Mouse (Mus musculus) natural killer cell, adult 2 months (primary cell): Measurements from ENCODE around the gene Grin2a.

Experiments
- DNase-seq, 2 experiments: peaks; one replicate each; pipeline ENCODE4 v3.0.0; 2022; ENCODE audit warnings: low spot score in 2 of 2

Gene Grin2a

DNA sequence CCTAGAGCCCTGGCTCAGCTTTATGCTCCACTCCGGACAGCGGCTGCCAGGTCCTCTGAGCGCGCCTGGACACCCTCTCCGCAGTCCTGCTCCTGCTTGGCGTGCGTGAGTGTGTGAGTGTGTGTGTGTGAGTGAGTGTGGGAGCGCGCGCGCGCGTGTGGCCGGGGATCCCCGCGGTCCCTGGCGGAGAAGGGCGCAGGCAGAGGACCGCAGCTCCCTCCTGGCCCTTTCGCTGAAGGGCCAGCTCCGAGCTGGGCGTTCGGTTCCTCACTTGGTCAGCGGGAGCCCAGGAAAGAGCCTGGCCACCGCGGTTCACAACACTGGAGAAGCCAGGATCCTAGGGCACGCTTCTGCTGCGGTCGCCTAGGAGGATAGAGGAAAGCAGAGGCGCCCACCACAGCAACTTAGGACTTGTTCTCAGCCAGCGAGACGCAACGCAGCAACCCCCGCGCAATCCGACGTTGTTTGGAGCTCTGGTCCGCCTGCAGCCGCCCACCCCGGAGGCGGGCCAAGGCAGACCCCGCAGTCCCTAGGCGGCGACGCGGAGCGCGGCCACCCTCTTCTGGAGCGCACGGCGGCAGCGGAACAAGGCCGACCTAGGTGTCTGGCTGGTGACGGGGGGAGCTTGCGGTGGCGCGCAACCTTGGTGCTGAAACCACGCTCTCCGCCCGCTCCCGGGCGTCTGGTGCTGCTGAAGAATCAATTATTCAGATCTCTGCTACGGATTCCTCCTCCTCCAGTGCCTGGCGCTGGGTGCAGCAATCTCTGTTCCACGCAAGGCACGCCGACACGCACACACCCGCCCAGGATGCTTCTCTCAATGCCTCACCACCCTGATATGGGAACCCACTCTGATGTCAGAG is at the start of gene Grin2a:
TSS of gene Grin2a (minus strand) at position 610 of the 863 bp plus-strand sequence.
- no peak for DNase-seq

DNA sequence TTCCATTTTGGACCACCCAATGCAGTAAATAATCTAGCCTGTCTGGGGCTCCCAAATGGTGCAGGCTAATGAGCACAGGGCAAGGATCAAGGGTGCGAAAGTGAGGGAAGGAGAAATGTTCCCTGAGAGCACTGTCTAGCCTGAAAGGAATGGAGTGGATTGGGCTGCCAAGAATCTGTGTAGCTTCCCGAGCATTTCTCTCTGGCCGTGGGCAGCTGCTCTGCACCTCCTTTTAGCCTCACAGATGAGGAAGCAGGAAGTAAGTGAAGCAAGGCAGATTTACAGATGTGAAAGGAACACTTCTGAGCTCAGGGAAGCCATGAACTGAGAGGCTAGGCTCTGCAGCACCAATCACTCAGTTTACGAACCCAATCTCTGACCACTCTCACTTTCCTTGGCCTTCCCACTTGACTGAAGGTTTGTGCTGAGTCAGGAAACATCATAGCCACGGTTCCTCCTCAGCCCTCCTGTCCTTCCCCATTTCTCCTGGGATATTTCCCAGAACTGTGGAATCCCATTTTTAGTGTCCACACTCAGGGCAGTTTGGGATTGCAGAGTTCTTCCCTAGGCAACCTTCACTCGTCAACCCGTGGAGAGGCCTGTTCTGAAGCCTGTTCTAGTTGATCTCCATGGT is 40.3 kb upstream of the Grin2a start:
- DNase-seq: no peak

DNA sequence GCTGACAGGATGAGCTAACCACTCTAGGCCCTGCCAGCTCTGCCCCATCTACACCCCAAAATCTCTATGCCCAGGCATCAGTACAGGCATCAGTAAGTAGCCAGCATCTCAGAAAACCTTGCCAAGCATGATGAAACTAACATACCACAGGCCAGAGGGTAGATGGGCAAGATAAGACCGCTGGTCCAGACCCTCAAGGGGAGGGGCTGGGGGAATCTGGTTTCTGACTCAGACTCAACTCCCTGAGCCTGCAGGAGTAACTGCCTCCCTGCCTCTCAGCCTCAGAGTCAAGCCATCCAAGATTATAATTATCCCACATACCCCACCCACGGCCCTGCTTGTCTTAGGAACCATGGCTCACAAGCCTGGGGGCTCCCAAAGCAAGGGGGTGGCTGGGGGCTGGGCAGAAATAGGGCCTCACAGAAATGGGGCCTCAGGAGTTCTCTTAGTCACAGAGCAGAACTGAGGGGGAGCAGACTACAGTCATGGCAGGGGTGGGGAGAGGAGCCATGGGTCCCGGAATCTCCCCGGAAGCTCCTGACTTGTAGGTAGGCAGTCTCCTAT is 38.1 kb upstream of the Grin2a start:
- no peak for DNase-seq

DNA sequence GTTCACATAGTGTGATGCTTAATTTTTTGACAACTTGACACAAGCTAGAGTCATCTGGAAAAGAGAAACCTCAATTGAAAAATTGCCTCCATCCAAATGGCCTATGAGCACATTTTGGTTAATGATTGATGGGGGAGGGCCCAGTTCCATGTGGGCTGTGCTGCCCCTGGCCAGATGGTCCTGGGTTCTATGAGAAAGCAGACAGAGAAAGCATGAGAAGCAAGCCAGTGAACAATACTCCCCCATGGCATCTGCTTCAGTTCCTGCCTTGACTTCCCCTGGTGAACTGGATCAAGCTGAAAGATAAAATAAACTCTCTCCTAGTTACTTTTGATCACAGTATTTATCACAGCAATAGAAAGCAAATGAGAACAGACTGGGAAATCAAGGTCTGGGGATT is 36.5 kb upstream of the Grin2a start:
- DNase-seq: no peak

DNA sequence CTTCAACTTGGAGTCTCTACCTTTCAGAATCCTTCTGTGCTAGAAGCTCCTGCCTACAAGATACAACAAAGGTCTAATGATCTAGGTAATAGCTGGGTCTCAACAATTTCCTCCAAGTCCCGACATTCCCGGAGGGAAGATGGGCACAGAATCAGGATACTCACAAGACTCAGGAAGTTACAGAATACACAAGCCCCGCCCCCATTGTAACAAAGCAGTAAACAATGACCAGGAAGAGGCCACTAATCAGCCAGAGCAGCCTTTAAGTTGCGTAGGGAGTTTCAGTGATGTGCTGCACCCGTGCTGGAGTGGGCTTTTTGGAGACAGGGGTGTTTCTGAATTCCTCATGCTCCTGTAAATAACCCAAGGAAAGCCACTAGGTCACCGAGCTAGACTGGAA is 31.4 kb upstream of the Grin2a start:
- DNase-seq: no peak

DNA sequence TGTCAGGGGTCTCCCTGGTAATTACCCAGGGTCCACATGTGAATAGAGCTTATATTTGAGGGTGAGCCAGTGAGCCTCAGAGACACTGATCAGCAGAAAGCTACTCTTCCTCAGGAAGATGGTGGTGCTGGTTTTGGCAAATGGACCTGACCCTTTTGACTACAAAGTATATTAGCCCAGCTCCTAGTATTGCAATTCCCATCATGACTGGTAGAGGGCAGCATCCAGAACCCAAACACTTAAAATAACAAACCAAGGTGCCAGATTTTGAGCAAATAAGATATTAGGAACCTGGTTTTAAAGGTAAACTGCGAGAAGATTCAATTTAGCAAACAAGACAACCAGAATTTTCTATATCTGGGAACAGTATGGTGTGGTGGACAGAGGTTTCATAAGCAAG is 14.4 kb upstream of the Grin2a start:
- no peak for DNase-seq

DNA sequence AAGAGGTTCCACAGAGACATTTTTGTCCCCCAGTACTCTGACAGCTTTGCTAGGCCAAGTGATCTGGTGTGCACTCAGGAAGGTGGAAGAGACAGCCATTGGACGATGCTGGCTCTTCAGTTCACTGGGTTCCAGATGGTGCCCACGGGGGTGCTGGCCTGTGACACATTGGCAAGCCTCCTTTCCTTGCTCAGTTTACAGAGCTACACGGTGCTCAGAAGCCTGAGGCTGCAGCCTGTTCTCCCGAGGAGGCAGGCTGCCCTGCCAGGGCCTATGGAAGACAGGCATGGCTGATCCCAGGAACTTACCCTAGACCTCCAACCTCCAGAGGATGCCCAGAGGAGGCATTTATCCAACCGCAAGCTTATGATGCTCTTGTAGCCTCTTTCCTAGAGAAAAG is 10.2 kb upstream of the Grin2a start:
- no peak for DNase-seq

DNA sequence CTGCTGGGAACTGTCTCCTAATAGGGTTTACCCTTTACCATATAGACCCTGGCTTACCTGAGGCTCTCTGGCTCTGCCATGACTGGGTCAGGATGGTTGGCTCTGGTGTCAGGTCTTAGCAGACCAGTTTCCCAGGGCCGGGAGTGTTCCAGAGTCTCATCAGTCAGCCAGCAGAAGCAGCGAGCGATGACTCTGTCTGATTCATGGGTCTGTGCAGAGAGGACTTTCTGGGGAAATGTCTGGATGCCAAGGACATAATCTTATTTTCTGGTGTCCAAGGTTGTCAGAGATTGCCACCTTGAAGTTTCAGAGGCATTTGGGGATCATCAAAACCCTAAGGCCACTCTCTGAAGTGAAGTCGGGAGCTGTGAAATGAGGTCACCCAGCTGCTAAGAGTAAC is 8.7 kb upstream of the Grin2a start:
- no peak for DNase-seq

DNA sequence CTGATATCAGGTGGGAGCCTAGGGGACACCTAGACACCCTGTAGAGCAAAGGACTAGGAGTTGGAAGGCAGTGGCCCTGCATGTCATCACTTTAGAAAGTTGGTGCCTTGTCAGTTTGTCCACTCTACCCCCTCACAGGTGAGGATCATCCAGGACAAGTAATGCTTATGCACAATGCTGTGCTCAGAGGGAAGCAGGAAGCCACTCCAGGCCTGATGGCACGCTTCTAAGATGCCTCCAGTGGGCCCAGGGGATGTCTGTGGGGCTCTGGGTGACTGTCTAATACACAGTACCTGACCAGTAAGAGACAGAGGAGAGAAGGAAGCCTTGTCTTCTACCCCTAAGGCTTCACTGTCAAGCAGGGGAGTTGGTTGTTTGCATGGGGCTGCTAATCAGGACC is 7.6 kb upstream of the Grin2a start:
- no peak for DNase-seq

DNA sequence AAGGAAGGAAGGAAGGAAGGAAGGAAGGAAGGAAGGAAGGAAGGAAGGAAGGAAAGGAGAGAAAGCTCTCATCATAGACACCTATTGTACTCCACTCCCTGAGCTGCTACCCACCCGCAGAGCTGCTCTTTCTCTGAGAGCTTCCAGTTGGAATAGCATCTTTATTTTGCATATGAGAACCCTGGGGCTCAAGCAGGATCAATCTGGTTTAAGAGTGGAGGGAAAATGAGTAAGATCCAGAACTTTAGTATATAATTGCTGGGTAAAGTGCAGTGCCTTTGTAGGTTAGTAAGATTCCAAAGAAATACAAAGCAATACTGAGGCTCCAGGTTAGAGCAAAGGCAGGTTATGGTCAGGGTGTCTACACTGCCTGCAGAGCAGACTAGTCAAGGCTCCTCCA is 6.2 kb upstream of the Grin2a start:
- no peak for DNase-seq

DNA sequence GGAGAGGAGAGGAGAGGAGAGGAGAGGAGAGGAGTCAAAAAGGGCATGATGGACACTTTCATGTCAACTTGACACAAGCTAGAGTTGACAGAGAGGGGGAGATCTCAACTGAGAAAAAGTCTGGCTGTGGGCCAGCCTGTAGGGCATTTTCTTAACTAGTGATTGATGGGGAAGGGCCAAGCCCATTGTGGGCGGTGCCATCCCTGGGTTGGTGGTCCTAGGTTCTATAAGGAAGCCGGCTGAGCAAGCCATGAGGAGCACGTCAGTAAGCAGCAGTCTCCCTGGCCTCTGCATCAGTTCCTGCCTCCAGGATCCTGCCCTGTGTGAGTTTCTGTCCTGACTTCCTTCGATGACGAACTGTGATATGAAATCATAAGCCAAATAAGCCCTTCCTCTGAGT is 4.6 kb upstream of the Grin2a start:
- DNase-seq: no peak

DNA sequence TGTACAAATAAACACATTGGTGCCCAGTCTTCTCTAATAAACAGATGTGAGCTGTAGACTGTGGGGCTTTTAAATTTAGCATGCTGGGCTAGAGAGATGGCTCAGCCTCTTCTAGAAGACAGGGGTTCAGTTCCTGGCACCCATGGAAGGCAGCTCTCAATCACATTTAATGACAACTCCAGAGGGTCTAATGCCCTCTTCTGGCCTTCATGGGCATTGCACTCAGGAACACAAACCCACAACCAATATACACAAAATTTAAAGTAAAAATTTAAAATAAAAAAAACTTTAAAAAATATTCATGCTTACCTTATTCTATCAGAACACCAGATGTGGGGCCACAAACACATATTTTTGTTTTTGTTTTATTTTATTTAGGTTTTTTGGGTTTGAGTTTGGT is 2.6 kb upstream of the Grin2a start:
- DNase-seq: no peak

DNA sequence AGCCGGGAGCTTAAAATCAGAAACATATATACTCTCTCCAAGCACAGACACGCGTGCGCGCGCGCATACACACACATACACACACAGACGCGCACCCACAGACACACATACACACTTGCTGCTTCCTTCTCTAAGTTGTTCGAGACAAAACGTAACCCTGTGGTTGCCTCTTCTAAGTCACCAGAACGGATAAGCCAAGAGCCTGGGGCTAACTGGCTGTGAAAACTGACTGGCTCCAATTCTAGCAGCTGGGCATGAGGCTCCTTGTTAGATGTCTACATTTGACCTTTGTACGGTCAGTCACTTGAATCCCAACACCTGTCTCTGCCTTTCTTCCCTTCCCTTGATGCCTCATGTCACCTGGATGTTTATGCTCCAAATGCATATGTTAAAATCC is 452 bp upstream of the Grin2a start:
- no peak for DNase-seq

DNA sequence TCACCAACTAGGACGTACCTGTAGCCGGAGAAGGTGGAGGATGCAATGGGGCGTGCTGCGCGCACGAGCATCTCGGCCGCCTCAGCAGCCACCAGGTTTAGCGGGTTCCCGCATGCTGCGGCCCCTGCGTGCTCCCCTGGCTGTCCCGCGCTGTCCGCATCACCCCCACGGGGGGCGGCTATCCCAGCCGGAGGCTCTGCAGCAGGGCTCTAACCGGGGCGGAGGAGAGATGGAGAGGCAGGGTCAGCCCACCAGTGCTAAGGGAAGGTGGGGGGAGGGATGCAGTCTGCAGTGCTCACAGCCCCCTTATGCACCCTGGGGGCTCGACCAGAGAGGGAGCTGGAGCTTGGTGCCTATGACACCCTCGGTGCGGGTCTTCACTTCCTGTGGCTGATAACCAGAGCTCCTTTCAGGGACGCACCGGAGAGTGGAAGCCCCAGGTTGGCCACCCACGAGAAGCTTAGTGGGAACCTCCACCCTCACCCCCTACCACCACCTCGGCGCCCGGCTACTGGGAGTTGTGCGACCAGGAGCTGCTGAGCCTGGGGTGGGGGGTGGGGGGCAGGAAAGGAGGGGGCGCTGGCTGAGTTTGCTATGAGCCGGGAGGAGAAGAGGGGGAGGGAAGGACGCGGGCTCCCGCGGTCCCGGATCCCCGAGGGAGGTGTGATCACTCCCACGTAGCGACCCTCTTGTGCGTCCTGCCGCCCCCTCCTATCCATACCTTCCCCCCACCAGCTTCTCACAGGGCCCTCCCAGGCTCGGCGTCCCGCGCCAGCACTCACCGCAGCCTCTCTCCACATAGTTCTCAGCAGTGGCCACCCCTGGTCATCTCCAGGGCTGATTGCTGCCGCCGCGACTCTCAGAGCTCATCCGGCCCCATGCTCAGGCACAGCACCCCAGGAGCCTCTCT is 1.1 kb downstream of the Grin2a start:
- no peak for DNase-seq

DNA sequence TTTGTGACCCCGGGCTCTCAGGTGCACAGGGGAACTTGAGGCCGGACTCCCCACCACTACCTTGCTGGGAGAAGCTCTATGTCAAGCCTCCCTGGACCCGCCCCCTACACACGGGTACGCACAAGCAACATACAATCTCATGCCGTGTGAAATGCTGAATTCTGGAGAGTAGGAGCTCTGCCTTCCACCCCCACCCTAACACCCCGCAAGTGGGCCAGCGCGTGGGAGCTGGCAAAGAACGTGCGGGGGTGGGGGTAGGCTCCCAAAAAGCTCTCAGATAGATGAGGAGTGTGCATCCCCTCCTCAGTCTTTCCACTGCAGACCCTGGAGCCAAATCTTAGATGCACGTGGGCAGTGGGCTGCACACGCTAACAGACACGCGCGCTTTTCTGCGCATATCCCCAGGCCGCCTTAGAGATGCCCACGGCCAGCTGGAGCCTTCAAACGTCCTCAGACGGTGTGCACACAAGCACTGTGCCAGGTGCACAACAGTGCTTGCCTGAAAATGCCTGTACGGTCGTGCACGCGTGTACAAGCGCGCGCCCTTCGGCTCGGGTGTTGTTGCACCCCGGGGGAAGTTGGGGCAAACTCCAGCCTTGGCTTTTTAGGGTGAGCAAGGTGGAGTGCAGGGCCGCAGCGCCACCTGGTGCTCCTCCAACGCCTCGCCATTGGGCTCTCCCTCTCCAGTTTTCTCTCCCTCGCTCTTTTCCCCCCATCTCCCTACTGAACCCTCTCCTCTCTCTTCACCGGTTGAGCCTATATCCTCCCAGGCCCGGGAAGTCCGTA is 1.9 kb downstream of the Grin2a start:
- no peak for DNase-seq

DNA sequence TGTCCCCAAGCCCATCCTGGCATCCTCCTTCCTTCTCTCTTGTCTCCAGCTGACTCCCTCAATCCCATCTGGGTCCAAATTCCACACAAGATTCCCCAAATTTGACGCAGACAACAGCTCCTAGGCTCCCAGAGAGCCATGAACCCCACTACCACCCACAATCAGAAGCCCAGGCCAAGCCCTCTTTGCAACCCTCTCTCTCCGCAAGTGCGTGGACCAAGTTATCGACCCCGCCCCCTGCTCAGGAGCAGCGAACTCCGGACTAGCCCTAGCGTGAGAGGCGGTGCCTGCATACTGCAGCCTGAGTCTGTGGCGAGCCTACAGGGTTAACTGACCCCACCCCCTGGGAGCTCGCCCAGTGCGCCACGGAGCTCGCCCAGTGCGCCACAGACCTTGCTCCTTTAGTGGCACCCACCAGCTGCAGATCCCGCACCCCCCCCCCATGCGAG is 2.6 kb downstream of the Grin2a start:
- DNase-seq: no peak

DNA sequence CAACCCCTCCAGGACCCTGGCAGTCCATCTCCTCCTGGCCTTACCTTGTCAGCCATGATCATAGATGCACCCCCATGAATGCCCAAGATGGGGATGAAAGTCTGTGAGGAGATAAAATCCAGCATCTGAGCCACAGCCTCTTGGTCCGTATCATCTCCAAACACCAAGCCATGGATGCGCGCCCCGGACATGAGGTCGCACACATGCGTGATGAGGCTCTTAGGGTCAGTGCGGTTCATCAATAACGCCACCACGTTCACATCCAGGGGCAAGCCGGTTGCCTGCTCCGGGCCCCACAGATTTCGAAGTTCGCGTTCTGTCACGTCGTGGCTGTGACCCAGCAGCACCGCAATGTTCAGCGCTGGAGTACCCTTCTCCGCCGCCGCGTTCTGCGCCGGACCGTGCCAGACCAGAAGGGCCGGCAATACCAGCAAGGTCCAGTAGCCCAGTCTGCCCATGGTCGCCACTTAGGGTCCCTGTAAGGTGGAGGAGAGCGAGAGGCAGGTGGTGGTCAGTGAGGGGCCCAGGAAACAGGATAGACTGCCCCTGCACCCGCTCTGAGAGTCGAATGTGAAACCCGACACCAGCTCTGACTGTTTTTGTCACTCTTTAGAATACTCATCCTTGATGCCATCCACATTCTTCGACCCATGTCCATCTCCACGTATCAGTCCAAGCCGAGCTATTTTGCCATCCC is 3.1 kb downstream of the Grin2a start:
- DNase-seq: no peak

DNA sequence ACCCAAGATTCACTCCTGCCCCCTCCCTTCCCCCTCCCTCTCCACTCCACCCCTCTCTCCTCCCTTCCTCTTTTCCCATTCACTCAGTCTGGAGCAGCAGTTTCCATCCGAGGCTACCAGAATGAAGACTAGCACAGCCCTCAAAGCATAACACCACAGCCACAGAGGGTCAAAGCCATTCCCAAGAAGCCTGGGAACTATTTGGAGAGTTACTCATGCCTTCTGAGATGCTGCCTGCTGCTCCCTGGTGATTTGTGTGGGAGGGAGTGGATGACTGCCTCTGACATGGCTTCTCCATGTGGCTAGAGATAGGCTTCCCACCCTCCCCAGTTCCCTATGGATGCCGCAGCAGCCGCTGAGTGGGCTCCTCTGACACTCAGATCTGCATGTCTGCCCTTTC is 10.3 kb downstream of the Grin2a start:
- DNase-seq: no peak

DNA sequence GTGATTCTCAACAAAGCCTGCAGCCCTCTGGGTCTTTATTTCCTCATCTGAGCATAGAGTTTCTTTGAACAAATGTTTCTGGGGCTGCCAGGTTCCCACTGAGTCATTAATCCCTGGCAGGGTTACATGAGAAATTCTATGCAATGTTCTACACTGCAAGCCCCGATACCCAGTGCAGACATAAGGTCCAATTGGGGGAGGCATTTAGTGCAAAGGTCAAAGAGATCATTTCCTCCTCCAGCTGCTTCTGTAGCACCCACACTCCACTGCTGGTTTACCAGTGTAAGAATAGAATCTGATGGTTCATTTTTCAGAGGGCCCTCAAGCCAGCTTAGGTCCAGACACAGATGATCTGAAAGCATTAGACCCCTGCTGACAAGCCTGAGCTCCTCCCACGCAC is 14.7 kb downstream of the Grin2a start:
- DNase-seq: no peak

DNA sequence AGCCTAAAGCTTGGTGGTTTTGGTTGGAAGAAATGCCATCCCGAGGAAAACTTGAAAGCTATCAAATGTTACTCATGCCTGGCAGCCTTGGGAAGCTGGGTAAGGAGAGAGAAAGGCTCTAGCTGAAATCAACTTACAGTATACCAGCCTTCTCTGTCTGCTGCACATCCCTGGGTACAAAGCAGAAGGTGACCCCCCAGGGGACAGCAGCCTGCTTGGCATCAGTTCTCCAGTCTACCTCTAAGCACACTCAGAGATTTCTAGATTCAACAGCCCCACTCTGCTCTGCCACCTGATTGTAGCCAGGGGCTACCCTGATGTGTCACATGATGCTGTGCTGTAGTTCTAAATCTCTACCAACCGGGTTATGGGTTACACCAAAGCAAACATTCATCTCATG is 17.2 kb downstream of the Grin2a start:
- no peak for DNase-seq

DNA sequence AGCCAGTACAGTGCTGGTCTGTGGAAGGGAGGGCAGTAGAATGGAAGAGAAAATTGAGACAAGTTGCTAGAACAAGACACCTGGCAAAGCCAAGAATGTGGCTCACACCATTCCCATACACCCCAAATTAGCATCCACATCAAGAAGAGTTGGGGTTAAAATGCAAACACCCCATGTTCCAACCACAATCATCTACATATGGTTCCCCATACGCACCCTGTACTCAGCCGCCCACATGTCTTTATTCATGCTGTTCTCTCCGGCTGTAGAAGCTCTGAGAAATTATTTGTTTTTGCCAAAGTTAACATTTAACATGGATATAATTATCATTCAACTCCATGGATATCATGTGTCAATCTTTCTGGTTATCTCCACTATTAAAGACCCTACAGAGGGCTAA is 22.7 kb downstream of the Grin2a start:
- no peak for DNase-seq
